9 mouse cellular contexts compared by ENCODE assay signal in the genomic region with DNA sequence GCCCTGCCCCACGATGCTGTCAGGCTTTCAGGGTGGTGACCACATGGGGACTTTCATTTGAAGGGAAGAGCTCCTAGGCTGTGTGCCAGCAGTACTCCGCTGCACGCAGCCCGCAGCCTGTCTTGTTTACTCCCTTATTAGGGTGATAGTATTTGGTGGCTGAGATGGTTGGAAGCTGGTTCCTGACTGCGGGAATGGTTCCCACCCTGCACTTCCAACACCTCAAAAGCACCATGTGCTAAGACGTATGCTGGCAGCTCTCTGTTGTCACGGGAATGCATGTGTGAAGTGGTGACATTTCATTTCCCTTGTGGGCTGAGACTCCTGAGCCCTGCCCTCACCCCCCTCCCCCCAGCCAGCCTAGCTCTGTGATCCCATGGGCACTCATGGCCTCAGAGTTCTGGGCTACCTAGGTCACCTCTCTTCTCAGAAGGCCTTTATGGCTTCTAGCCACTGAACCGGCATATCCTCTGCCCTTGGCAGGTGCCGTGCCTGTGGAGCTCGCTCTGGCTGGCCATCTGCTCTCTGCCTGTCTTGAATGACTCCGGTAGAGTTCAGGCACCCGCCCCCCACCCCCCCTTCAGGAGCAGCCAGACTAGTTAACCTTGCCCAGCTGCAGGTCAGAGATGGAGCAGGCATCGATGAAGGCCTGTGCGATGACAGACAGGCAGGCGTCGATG. TPM values are rescaled to one million over a fixed set of nuclear protein-coding genes. Genes with fewer than 3 reads are reported as not detected.
DNase-seq lines count a peak whose midpoint lies in the region; ATAC-seq lines count a peak whose summit lies in the region.
"Had no signal": no experiment of that assay in that cellular context is flagged by ENCODE, and none has a peak within 500 bp of the region (broad histone marks: within the 10 kb centered on the region; RNA-seq: fewer than 3 reads in every experiment).

No protein-coding gene starts in this region.

- H3K27me3 ChIP-seq in intestine, embryonic 15.5 days (replicated peaks): no peaks in the 10 kb centered on the region

- H3K9me3 ChIP-seq in intestine, embryonic 15.5 days: no peaks in the 10 kb centered on the region

- peaks cover 3% of the 10 kb centered on the region; the same call in 1 of the 2 replicates for H3K36me3 ChIP-seq in intestine, embryonic 15.5 days

- H3K9ac ChIP-seq in intestine, embryonic 15.5 days: no peak overlapping the region

- DNase-seq in adrenal gland, postnatal 10 days: peak; percentile 66
- DNase-seq in adrenal gland, postnatal 4 days (ENCODE audit: low spot score in 2 of 2): no peak
- peak; percentile 81 to 92 for DNase-seq in cerebellum, adult 18-20 months
- peak; percentile 65 for DNase-seq in gastrocnemius, adult 18-20 months (ENCODE audit: low spot score)
- peak; percentile 72 to 79 for DNase-seq in lung, adult 18-20 months
- DNase-seq in T-cell, adult 2 months (ENCODE audit: low spot score): no peak
- no peak for DNase-seq in c-Kit-positive CD71-positive TER-119-positive erythroid progenitor cells, embryonic 14.5 days (ENCODE audit: low spot score)

- H3K4me1 ChIP-seq in intestine, embryonic 15.5 days (replicated peaks): peaks cover 39% of the 10 kb centered on the region

- 43% methylated on average over 16 of the region's 16 CpGs for WGBS in intestine, embryonic 15.5 days

- no peak overlapping the region for H3K4me3 ChIP-seq in intestine, embryonic 15.5 days (replicated peaks)
- H3K4me3 ChIP-seq: megakaryocyte, embryonic 14.5 days had no signal

- H3K27ac ChIP-seq in intestine, embryonic 15.5 days: peak overlapping the region; percentile 33

- ATAC-seq in intestine, embryonic 15.5 days: peak; percentile 75

- H3K4me2 ChIP-seq in intestine, embryonic 15.5 days (replicated peaks): 0 out of 2 replicates have a peak overlapping the region, but pooled peaks have one; percentile 19

RNA-seq across cellular contexts. Expression of a gene that starts 12.3 kb away (rescaled TPM):
- total RNA-seq in adrenal gland, postnatal 10 days (2021): not detected
- total RNA-seq in adrenal gland, postnatal 4 days (2021): not detected
- total RNA-seq in gastrocnemius, adult 18-20 months (2021): not detected
- polyA plus RNA-seq in intestine, embryonic 15.5 days (2015; fragmentation: Nextera tagmentation; extraction: Ambion mirVana): not detected in 2 replicates

RNA-seq across cellular contexts. Expression of a gene that starts 25.5 kb away (rescaled TPM):
- under 1 TPM; 0.39 to 0.42 TPM for total RNA-seq in adrenal gland, postnatal 10 days (2021)
- total RNA-seq in adrenal gland, postnatal 4 days (2021): 1 to 10 TPM in 1 of 2 experiments, under 1 TPM in 1; 0.70 to 1.1 TPM
- total RNA-seq in gastrocnemius, adult 18-20 months (2021): under 1 TPM in 1 of 2 experiments, not detected in 1; 0.05 TPM
- polyA plus RNA-seq in intestine, embryonic 15.5 days (2015; fragmentation: Nextera tagmentation; extraction: Ambion mirVana): 0.05 TPM in 1 of 2 replicates, not detected in the other

RNA-seq across cellular contexts. Expression of a gene that starts 37.7 kb away (rescaled TPM):
- total RNA-seq in adrenal gland, postnatal 10 days (2021): 100 to 1,000 TPM; 155 to 215 TPM
- 100 to 1,000 TPM; 237 to 271 TPM for total RNA-seq in adrenal gland, postnatal 4 days (2021)
- 10 to 100 TPM; 20.0 to 23.7 TPM for total RNA-seq in gastrocnemius, adult 18-20 months (2021)
- polyA plus RNA-seq in intestine, embryonic 15.5 days (2015; fragmentation: Nextera tagmentation; extraction: Ambion mirVana): 26.6 and 28.9 TPM in 2 replicates

Comparison
In these comparisons a context has a peak if more than half of its experiments do, and no peak if none do; other contexts are left out.
1. DNase-seq: peak in adrenal gland, postnatal 10 days (single experiment), cerebellum, adult 18-20 months (2 of 2), gastrocnemius, adult 18-20 months (single experiment) and lung, adult 18-20 months (2 of 2); none in adrenal gland, postnatal 4 days (0 of 2), T-cell, adult 2 months (single experiment) and c-Kit-positive CD71-positive TER-119-positive erythroid progenitor cells, embryonic 14.5 days (single experiment).
2. RNA of a gene that starts 37.7 kb away (total RNA-seq): 237 to 271 TPM in adrenal gland, postnatal 4 days and 155 to 215 TPM in adrenal gland, postnatal 10 days; 20.0 to 23.7 TPM in gastrocnemius, adult 18-20 months; every median in the first group is over 4 times any median in the second.